Mouse (Mus musculus) liver, embryonic 16.5 days (tissue): ENCODE results near the gene Snrpd3. TPM values are rescaled to one million over a fixed set of nuclear protein-coding genes. Genes with fewer than 3 reads are reported as not detected.
"Not testable (repeated sequence)": the region's sequence is repeated elsewhere in the genome, so short reads cannot be mapped to it uniquely, and the experiment has no call there.

Experiments
- ATAC-seq: fragments of 200-750 bp; cut with Nextera tagmentation; 2 replicates; pipeline ENCODE4 v1.8.0; 2017; ENCODE audit warnings: low read depth, mild to moderate bottlenecking, moderate number of reproducible peaks, moderate library complexity
- H3K27ac ChIP-seq: fragments of 300-500 bp; sonication (generic); 2 replicates; pipeline ENCODE4 v1.5.1; 2014; ENCODE audit warnings: mild to moderate bottlenecking, low read length
- H3K27me3 ChIP-seq: fragments of 300-500 bp; sonication (generic); 2 replicates; pipeline ENCODE4 v1.6.1; 2014; ENCODE audit warnings: low read depth, low read length, mixed read lengths; ENCODE audit not compliant: control insufficient read depth, insufficient read depth
- H3K36me3 ChIP-seq: fragments of 300-500 bp; sonication (generic); 2 replicates; pipeline ENCODE4 v1.6.1; 2014; ENCODE audit warnings: mild to moderate bottlenecking; ENCODE audit not compliant: control insufficient read depth, insufficient read depth
- H3K4me1 ChIP-seq: fragments of 300-500 bp; sonication (generic); 2 replicates; pipeline ENCODE4 v1.6.1; 2014; ENCODE audit warnings: low read depth, low read length, mixed read lengths; ENCODE audit not compliant: control insufficient read depth
- H3K4me2 ChIP-seq: fragments of 300-500 bp; sonication (generic); 2 replicates; pipeline ENCODE4 v1.6.1; 2014; ENCODE audit warnings: low read depth, low read length, mixed read lengths
- H3K4me3 ChIP-seq: fragments of 300-500 bp; sonication (generic); 2 replicates; pipeline ENCODE4 v1.5.1; 2014; ENCODE audit warnings: low read depth, mild to moderate bottlenecking, low read length
- H3K9ac ChIP-seq: fragments of 300-500 bp; sonication (generic); 2 replicates; pipeline ENCODE4 v1.6.1; 2014; ENCODE audit warnings: low read depth, low read length
- H3K9me3 ChIP-seq: fragments of 300-500 bp; sonication (generic); replicated peaks from 2 replicates; pipeline ENCODE4 v1.6.1; 2016; ENCODE audit warnings: low read length; ENCODE audit not compliant: control insufficient read depth
- WGBS: fragments of 180-500 bp; shearing (Covaris S2); extraction: QIAGEN DNeasy Blood & Tissue Kit; methylation state at CpG from one replicate; pipeline ENCODE4 v1.1.7; 2014; ENCODE audit not compliant: insufficient replicate concordance; 5-methylcytosine and 5-hydroxymethylcytosine counted together
- polyA plus RNA-seq: library from polyadenylated mRNA; unstranded; fragments of >200 nt; fragmentation: Nextera tagmentation; extraction: Ambion mirVana; gene quantifications from 2 replicates; pipeline ENCODE4 v1.2.1, GENCODE M21; 2015

Snrpd3 gene
- polyA plus RNA-seq, 1 experiment from 2014 or later = 61.7 TPM

- H3K27ac ChIP-seq = no peak overlapping the region
Observed at GRCm38 (mm10) chr10:75495921-75496320, 21.4 kb upstream of the Snrpd3 start.

DNA sequence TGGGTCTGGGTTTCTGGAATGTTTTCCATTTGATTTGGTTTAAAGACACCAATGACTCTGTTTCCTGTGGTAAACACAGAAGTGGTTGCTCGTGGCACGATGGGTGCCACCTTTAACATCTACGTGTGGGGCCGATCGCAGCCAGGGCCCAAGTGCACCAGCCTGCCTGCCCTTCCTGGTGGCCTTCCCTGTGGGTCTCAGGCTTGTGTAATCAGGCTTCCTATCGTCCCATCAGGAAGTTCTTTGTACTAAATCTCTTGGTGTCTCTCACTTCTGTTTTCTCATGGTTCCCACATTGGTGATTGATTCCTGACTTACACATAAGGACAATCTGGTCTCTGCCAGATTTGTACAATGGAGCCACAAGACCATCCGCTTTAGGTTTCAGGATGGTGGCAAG, 18.1 kb upstream of the Snrpd3 start:
- ATAC-seq, H3K4me2 ChIP-seq, H3K27ac ChIP-seq, H3K4me3 ChIP-seq, H3K36me3 ChIP-seq, H3K9ac ChIP-seq, H3K9me3 ChIP-seq, H3K27me3 ChIP-seq: not testable (repeated sequence)
- WGBS = 62% methylated on average over 7 of the region's 7 CpGs
- peaks cover 11% of the 10 kb centered on the region for H3K4me1 ChIP-seq

More at GRCm38 (mm10) chr10:75495921-75496320, 21.4 kb upstream of the Snrpd3 start:
- no peak for ATAC-seq
- Histone ChIP-seq H3K9ac (no peak overlapping the region), H3K9me3 (no peaks in the 10 kb centered on the region), H3K36me3 (no peaks in the 10 kb centered on the region), H3K4me1 (peaks cover 11% of the 10 kb centered on the region), H3K4me2 (no peak overlapping the region), H3K27me3 (no peaks in the 10 kb centered on the region), H3K4me3 (no peak overlapping the region)

DNA sequence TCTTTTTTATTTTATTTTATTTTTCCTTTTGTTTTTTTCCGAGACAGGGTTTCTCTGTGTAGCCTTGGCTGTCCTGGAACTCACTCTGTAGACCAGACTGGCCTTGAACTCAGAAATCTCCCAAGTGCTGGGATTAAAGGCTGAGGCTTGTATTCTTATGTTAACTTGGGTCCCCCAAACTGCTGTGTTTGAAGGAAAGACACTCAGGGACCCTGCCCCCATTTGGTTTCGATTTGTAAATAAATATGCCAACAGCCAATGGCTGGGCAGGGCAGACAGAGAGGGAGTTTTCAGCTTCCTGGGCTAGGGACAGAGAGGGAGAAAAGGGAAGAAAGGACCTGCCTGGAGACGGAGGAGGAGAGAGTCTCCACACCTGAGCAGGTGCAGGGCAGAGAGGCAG, 17.6 kb upstream of the Snrpd3 start:
- no peak overlapping the region for H3K27ac ChIP-seq
- no peak overlapping the region for H3K4me3 ChIP-seq
- peaks cover 2% of the 10 kb centered on the region; the same call in 1 of the 2 replicates for H3K36me3 ChIP-seq
- peaks cover 2% of the 10 kb centered on the region; the same call in 1 of the 2 replicates for H3K9me3 ChIP-seq
- H3K9ac ChIP-seq = no peak overlapping the region
- H3K4me1 ChIP-seq = peaks cover 13% of the 10 kb centered on the region
- no peaks in the 10 kb centered on the region for H3K27me3 ChIP-seq
- no peak for ATAC-seq
- 47% methylated on average over 3 of the region's 3 CpGs for WGBS
- peak overlapping the region; percentile 23 for H3K4me2 ChIP-seq

GRCm38 (mm10) chr10:75500345-75500744, 17.0 kb upstream of the Snrpd3 start:
- WGBS = 46% methylated on average over 7 of the region's 7 CpGs
- H3K36me3 ChIP-seq = peaks cover 2% of the 10 kb centered on the region; the same call in 1 of the 2 replicates
- H3K27me3 ChIP-seq = no peaks in the 10 kb centered on the region
- H3K4me3 ChIP-seq = no peak overlapping the region
- H3K9ac ChIP-seq = peak overlapping the region; percentile 20; the same call in 1 of the 2 replicates
- ATAC-seq = peak; percentile 80
- peak overlapping the region; percentile 23 for H3K4me2 ChIP-seq
- peaks cover 19% of the 10 kb centered on the region for H3K4me1 ChIP-seq
- peak overlapping the region; percentile 38; the same call in 1 of the 2 replicates for H3K27ac ChIP-seq
- peaks cover 2% of the 10 kb centered on the region; the same call in 1 of the 2 replicates for H3K9me3 ChIP-seq

GRCm38 (mm10) chr10:75501641-75502040, 15.7 kb upstream of the Snrpd3 start:
- no peaks in the 10 kb centered on the region for H3K27me3 ChIP-seq
- no peak for ATAC-seq
- no peak overlapping the region for H3K27ac ChIP-seq
- H3K4me3 ChIP-seq = no peak overlapping the region
- no peak overlapping the region for H3K9ac ChIP-seq
- peaks cover 5% of the 10 kb centered on the region for H3K36me3 ChIP-seq
- 82% methylated on average over 1 of the region's 1 CpGs for WGBS
- no peak overlapping the region for H3K4me2 ChIP-seq
- peaks cover 19% of the 10 kb centered on the region for H3K4me1 ChIP-seq
- H3K9me3 ChIP-seq = peaks cover 2% of the 10 kb centered on the region; the same call in 1 of the 2 replicates

GRCm38 (mm10) chr10:75503692-75504091, 13.7 kb upstream of the Snrpd3 start:
- Histone ChIP-seq H3K4me3 (no peak overlapping the region), H3K4me1 (peaks cover 19% of the 10 kb centered on the region), H3K27me3 (no peaks in the 10 kb centered on the region), H3K4me2 (no peak overlapping the region), H3K36me3 (peaks cover 25% of the 10 kb centered on the region), H3K9me3 (peaks cover 2% of the 10 kb centered on the region; the same call in 1 of the 2 replicates), H3K9ac (no peak overlapping the region), H3K27ac (no peak overlapping the region)
- WGBS = 72% methylated on average over 7 of the region's 7 CpGs
- ATAC-seq = no peak

DNA sequence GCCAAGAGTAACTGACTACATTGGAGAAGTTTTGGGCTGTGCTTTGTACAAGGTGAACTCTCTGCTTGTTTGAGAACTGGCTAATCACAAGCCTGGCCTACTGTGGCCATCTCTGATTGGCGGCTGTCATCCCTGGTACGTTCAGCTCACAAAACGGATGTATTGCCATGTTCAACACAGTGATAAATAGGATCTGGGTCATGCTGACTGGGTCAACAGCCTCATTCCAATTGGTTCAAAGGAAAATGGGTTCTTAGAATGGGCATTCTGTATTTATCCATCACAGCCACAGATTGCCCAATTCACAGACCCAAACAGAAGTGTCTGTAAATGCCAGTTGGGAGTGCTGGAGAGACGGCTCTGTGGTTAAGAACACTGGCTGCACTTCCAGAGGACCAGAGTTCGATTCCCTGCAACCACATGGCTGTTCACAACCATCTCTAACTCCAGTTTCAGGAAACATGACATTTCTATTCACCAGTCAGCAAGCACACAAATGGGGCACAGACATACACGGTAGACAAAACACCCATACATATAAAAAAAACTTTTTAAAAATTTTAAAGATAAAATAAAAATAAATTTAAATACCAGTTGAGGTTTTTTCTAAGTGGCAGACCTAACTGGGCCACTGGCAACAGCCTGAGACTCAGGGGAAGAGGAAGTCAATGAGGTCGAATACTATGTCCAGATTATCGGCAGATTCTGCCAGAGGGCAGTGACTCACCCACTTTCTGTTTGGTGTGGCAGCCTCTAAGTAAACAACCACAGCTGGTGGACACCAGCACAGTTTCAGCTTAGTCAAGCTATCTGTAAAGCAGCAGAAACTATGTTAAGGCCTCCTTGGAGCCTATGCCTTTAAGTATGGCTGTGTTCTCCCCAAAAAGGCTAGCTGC, 12.9 kb upstream of the Snrpd3 start:
- 57% methylated on average over 8 of the region's 8 CpGs for WGBS
- peak overlapping the region; percentile 77 for H3K27ac ChIP-seq
- peaks cover 19% of the 10 kb centered on the region for H3K4me1 ChIP-seq
- H3K27me3 ChIP-seq = no peaks in the 10 kb centered on the region
- H3K4me2 ChIP-seq = no peak overlapping the region
- no peak overlapping the region for H3K9ac ChIP-seq
- no peak overlapping the region for H3K4me3 ChIP-seq
- peaks cover 33% of the 10 kb centered on the region for H3K36me3 ChIP-seq
- peak; percentile 56 for ATAC-seq
- peaks cover 2% of the 10 kb centered on the region; the same call in 1 of the 2 replicates for H3K9me3 ChIP-seq

GRCm38 (mm10) chr10:75505130-75505495, 12.2 kb upstream of the Snrpd3 start:
- Histone ChIP-seq H3K9ac (no peak overlapping the region), H3K4me1 (peaks cover 15% of the 10 kb centered on the region), H3K4me3 (no peak overlapping the region), H3K36me3 (peaks cover 40% of the 10 kb centered on the region), H3K9me3 (peaks cover 2% of the 10 kb centered on the region; the same call in 1 of the 2 replicates), H3K27ac (peak overlapping the region; percentile 77), H3K27me3 (no peaks in the 10 kb centered on the region), H3K4me2 (no peak overlapping the region)
- WGBS = 54% methylated on average over 3 of the region's 3 CpGs
- ATAC-seq = 0 out of 2 replicates have a peak, but pooled peaks have one; percentile 14

- WGBS = 75% methylated on average over 3 of the region's 3 CpGs
- H3K4me3 ChIP-seq, ATAC-seq, H3K27me3 ChIP-seq, H3K4me2 ChIP-seq, H3K9me3 ChIP-seq, H3K9ac ChIP-seq, H3K4me1 ChIP-seq: not testable (repeated sequence)
- peaks cover 48% of the 10 kb centered on the region for H3K36me3 ChIP-seq
- H3K27ac ChIP-seq = peak overlapping the region; percentile 77; the same call in 1 of the 2 replicates
Observed at GRCm38 (mm10) chr10:75505928-75506327, 11.4 kb upstream of the Snrpd3 start.
